Mouse (Mus musculus) MEL (cell line): ENCODE measurements around the gene Tuba3a. TPM values are rescaled to one million over a fixed set of nuclear protein-coding genes. Genes with fewer than 3 reads are reported as not detected.

ENCODE experiments used
- DNase-seq: peaks from one replicate; pipeline ENCODE4 v3.0.0; 2011; ENCODE audit warnings: low read depth, low spot score
- H3K27ac ChIP-seq: 2 replicates; pipeline ENCODE4 v1.5.1; 2012; ENCODE audit warnings: low read depth, mild to moderate bottlenecking, control low read depth, low read length, moderate library complexity; ENCODE audit not compliant: control insufficient read depth
- H3K27me3 ChIP-seq, 2 experiments: fragments of 150-350 bp in 1 of 2; sonication (generic) in 1 of 2; 2 replicates each; pipeline ENCODE4 v1.6.1; 2012; ENCODE audit warnings: low read length in 2 of 2, mild to moderate bottlenecking in 2 of 2, improper control_type of control experiment in 1 of 2, moderate library complexity in 1 of 2; ENCODE audit not compliant: insufficient read depth in 2 of 2, control insufficient read depth in 1 of 2
- H3K36me3 ChIP-seq, 2 experiments: 2 replicates each; pipeline ENCODE4 v1.6.1; 2012 to 2014; ENCODE audit warnings: low read length in 2 of 2, improper control_type of control experiment in 1 of 2, inconsistent platforms in 1 of 2, mild to moderate bottlenecking in 1 of 2; ENCODE audit not compliant: insufficient read depth in 2 of 2, control insufficient read depth in 1 of 2
- H3K4me1 ChIP-seq, 2 experiments: fragments of 150-350 bp in 1 of 2; sonication (generic) in 1 of 2; 2 replicates each; pipeline ENCODE4 v1.6.1; 2012; ENCODE audit warnings: low read length in 2 of 2, improper control_type of control experiment in 1 of 2, mild to moderate bottlenecking in 1 of 2; ENCODE audit not compliant: insufficient read depth in 2 of 2, control insufficient read depth in 1 of 2
- H3K4me3 ChIP-seq, 2 experiments: fragments of 150-350 bp in 1 of 2; sonication (generic) in 1 of 2; 2 replicates each; pipeline ENCODE4 v1.5.1; 2012; ENCODE audit warnings: low read depth in 2 of 2, low read length in 2 of 2, mild to moderate bottlenecking in 2 of 2, moderate library complexity in 2 of 2, control low read depth in 1 of 2, improper control_type of control experiment in 1 of 2; ENCODE audit not compliant: control insufficient read depth in 1 of 2, insufficient read depth in 1 of 2
- H3K79me2 ChIP-seq: 2 replicates; pipeline ENCODE4 v1.6.1; 2012; ENCODE audit warnings: mild to moderate bottlenecking, low read length, moderate library complexity; ENCODE audit not compliant: control insufficient read depth, poor library complexity, insufficient read depth
- H3K9ac ChIP-seq: 2 replicates; pipeline ENCODE4 v1.6.1; 2012; ENCODE audit warnings: low read depth, mild to moderate bottlenecking, control low read depth, low read length, moderate library complexity; ENCODE audit not compliant: control insufficient read depth, poor library complexity, severe bottlenecking
- H3K9me3 ChIP-seq: fragments of 150-350 bp; sonication (generic); replicated peaks from 2 replicates; pipeline ENCODE4 v1.6.1; 2012; ENCODE audit warnings: mild to moderate bottlenecking, low read length, improper control_type of control experiment, moderate library complexity; ENCODE audit not compliant: insufficient read depth
- BHLHE40 ChIP-seq: IDR thresholded peaks from 2 replicates; pipeline ENCODE4 v1.6.1; 2012; ENCODE audit warnings: low read depth, mild to moderate bottlenecking, inconsistent platforms, low read length, improper control_type of control experiment, borderline replicate concordance
- CHD2 ChIP-seq: IDR thresholded peaks from 2 replicates; pipeline ENCODE4 v1.6.1; 2011; ENCODE audit warnings: low read length, improper control_type of control experiment
- CTCF ChIP-seq, 3 experiments: IDR thresholded peaks in 2 of 3; conservative IDR thresholded peaks in 1 of 3; 2 replicates each; pipeline ENCODE4 v1.5.1; 2011 to 2012; ENCODE audit warnings: low read length in 3 of 3, low read depth in 2 of 3, mild to moderate bottlenecking in 2 of 3, improper control_type of control experiment in 1 of 3, inconsistent platforms in 1 of 3, mixed read lengths in 1 of 3, moderate library complexity in 1 of 3; ENCODE audit not compliant: control insufficient read depth in 1 of 3, insufficient read depth in 1 of 3, poor library complexity in 1 of 3, severe bottlenecking in 1 of 3
- EP300 ChIP-seq, 2 experiments: IDR thresholded peaks; 2 replicates each; pipeline ENCODE4 v1.6.1; 2011; ENCODE audit warnings: improper control_type of control experiment in 2 of 2, low read length in 2 of 2, low read depth in 1 of 2, mild to moderate bottlenecking in 1 of 2
- ETS1 ChIP-seq: IDR thresholded peaks from 2 replicates; pipeline ENCODE4 v1.6.1; 2012; ENCODE audit warnings: low read depth, mild to moderate bottlenecking, inconsistent platforms, low read length, improper control_type of control experiment, moderate library complexity
- GABPA ChIP-seq: IDR thresholded peaks from 2 replicates; pipeline ENCODE4 v1.6.1; 2012; ENCODE audit warnings: low read depth, mild to moderate bottlenecking, inconsistent platforms, low read length, improper control_type of control experiment, moderate library complexity
- HCFC1 ChIP-seq: IDR thresholded peaks from 2 replicates; pipeline ENCODE4 v1.6.1; 2012; ENCODE audit warnings: low read depth, mild to moderate bottlenecking, inconsistent platforms, low read length, improper control_type of control experiment, moderate library complexity
- JUND ChIP-seq: IDR thresholded peaks from 2 replicates; pipeline ENCODE4 v1.6.1; 2011; ENCODE audit warnings: low read depth, mild to moderate bottlenecking, improper control_type of control experiment, low read length
- MAFK ChIP-seq: IDR thresholded peaks from 2 replicates; pipeline ENCODE4 v1.6.1; 2011; ENCODE audit warnings: low read depth, mild to moderate bottlenecking, low read length, improper control_type of control experiment, borderline replicate concordance
- MAX ChIP-seq: IDR thresholded peaks from 2 replicates; pipeline ENCODE4 v1.6.1; 2011; ENCODE audit warnings: low read length, improper control_type of control experiment
- NELFE ChIP-seq: IDR thresholded peaks from 2 replicates; pipeline ENCODE4 v1.6.1; 2011; ENCODE audit warnings: low read depth, low read length, improper control_type of control experiment
- RCOR1 ChIP-seq: IDR thresholded peaks from 2 replicates; pipeline ENCODE4 v1.6.1; 2012; ENCODE audit warnings: low read depth, mild to moderate bottlenecking, inconsistent platforms, low read length, improper control_type of control experiment
- SMC3 ChIP-seq: IDR thresholded peaks from 2 replicates; pipeline ENCODE4 v1.6.1; 2011; ENCODE audit warnings: low read depth, low read length, improper control_type of control experiment
- TAL1 ChIP-seq: IDR thresholded peaks from 2 replicates; pipeline ENCODE4 v1.6.1; 2012; ENCODE audit warnings: mild to moderate bottlenecking, inconsistent platforms, low read length, moderate library complexity, mixed read lengths
- TBP ChIP-seq: IDR thresholded peaks from 2 replicates; pipeline ENCODE4 v1.8.0; 2011; ENCODE audit warnings: low read depth, low read length, improper control_type of control experiment
- TCF12 ChIP-seq: IDR thresholded peaks from 2 replicates; pipeline ENCODE4 v1.6.1; 2014; ENCODE audit warnings: low read depth, mild to moderate bottlenecking, inconsistent platforms, low read length, improper control_type of control experiment, moderate library complexity
- UBTF ChIP-seq: IDR thresholded peaks from 2 replicates; pipeline ENCODE4 v1.6.1; 2012; ENCODE audit warnings: low read depth, mild to moderate bottlenecking, inconsistent platforms, low read length, improper control_type of control experiment, moderate library complexity, borderline replicate concordance; ENCODE audit not compliant: insufficient read depth
- ZC3H11A ChIP-seq: IDR thresholded peaks from 2 replicates; pipeline ENCODE4 v1.6.1; 2012; ENCODE audit warnings: low read depth, mild to moderate bottlenecking, inconsistent platforms, low read length, improper control_type of control experiment
- polyA plus RNA-seq, 2 experiments: library from polyadenylated mRNA; stranded (reverse) in 1 of 2; unstranded in 1 of 2; fragments of >175 nt in 1 of 2; fragments of >200 nt in 1 of 2; gene quantifications; 2 replicates each; pipeline versions ENCODE4 v1.2.1 to v1.2.4; 2012; ENCODE audit warnings: low replicate concordance in 2 of 2, low read depth in 1 of 2; ENCODE audit not compliant: insufficient read length in 2 of 2, insufficient read depth in 1 of 2, missing spikeins in 1 of 2
- total RNA-seq: library from RNA; depleted of rRNA; stranded (reverse); fragments of 300-350 nt; gene quantifications from 2 replicates; pipeline ENCODE4 v1.2.3, GENCODE M21; 2012

Gene Tuba3a
- total and polyA plus RNA-seq, 3 experiments, result 0.06 TPM; not detected in 2

DNA sequence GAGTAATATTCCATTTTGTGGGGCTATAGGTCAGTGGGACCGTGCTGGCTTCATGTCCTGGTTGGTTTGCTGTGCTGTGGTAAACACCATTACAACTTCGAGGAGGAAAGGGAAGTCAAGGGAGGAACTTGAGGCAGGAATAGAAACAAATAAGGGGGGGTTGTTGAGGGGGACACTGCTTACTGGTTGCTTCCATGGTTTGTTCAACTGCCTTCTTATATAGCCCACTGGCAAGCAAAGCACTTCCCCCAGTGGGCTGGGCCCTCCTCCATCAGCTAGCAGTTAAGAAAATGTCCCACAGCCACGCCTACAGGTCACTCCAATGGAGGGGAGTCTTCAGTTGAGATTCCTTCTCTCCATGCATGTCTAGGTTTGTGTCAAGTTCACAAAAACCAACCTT lies 33.6 kb downstream of the Tuba3a start:
- TF ChIP-seq EP300 (IDR thresholded peaks at IDR 0.05; ENCODE audit: low read depth in 1 of 2, low read length in 2 of 2), result no peak
- TF ChIP-seq MAFK, result no peak
- no peak for TF ChIP-seq SMC3
- no peak for DNase-seq
- no peaks in the 10 kb centered on the region for H3K9me3 ChIP-seq
- peaks cover 0 to 23% of the 10 kb centered on the region in 2 experiments; a peak in 2 of 4 replicates for H3K36me3 ChIP-seq
- peaks cover 19 to 22% of the 10 kb centered on the region in 2 experiments; a peak in 3 of 4 replicates for H3K4me1 ChIP-seq
- no peaks in the 10 kb centered on the region for H3K27me3 ChIP-seq
- H3K9ac ChIP-seq, result no peak overlapping the region
- H3K79me2 ChIP-seq, result no peaks in the 10 kb centered on the region
- no peak overlapping the region for H3K27ac ChIP-seq
- H3K4me3 ChIP-seq, result no peak overlapping the region

DNA sequence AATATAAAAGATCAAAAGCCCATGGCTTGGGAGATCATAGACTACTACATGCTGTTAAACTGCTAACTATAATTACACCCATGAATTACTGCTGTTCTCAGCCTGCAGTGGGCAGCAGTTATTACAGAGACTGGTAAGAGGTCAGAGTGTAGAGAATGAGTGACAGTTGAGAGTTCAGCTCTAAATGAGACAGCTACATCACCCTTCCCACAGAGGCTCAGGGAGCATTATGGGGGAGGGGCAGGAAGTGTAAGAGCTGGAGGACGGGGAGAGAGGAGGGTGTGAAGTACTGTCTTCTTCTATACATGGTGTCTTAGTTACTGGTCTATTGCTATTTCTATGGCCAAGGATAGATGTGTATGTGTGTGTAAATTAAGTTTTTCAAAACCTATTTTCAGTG lies 41.3 kb downstream of the Tuba3a start:
- no peak for DNase-seq
- Histone ChIP-seq H3K79me2 (no peaks in the 10 kb centered on the region), H3K9me3 (no peaks in the 10 kb centered on the region), H3K4me3 (no peak overlapping the region), H3K27ac (no peak overlapping the region), H3K36me3 (no peaks in the 10 kb centered on the region), H3K27me3 (peaks cover 0 to 2% of the 10 kb centered on the region in 2 experiments; a peak in 2 of 4 replicates), H3K4me1 (peaks cover 0 to 4% of the 10 kb centered on the region in 2 experiments; a peak in 2 of 4 replicates), H3K9ac (no peak overlapping the region)
- TF ChIP-seq CHD2 (no peak), CTCF (IDR thresholded peaks at IDR 0.05 in 2 of 3, conservative IDR thresholded peaks at IDR 0.05 in 1 of 3; ENCODE audit: control insufficient read depth in 1 of 3, insufficient read depth in 1 of 3, low read depth in 2 of 3, low read length in 3 of 3, poor library complexity in 1 of 3, severe bottlenecking in 1 of 3) (no peak), HCFC1 (no peak), MAFK (no peak), TAL1 (no peak), ZC3H11A (no peak), RCOR1 (no peak), EP300 (IDR thresholded peaks at IDR 0.05; ENCODE audit: low read depth in 1 of 2, low read length in 2 of 2) (no peak), JUND (no peak), TCF12 (no peak), NELFE (no peak), TBP (no peak), SMC3 (no peak), UBTF (no peak), BHLHE40 (no peak), GABPA (no peak), MAX (no peak), ETS1 (no peak)
